Mouse (Mus musculus) bone marrow, adult 2 months (tissue): ENCODE results near the gene Acat1. TPM values are rescaled to one million over a fixed set of nuclear protein-coding genes. Genes with fewer than 3 reads are reported as not detected.

Source experiments
- H3K27ac ChIP-seq: fragments of 200-500 bp; 2 replicates; pipeline ENCODE4 v1.5.1; 2012; ENCODE audit warnings: low read depth, mild to moderate bottlenecking, control low read depth, inconsistent platforms, low read length; ENCODE audit not compliant: control insufficient read depth, poor library complexity, insufficient read depth
- H3K4me1 ChIP-seq: fragments of 200-500 bp; 2 replicates; pipeline ENCODE4 v1.6.1; 2011; ENCODE audit warnings: low read length; ENCODE audit not compliant: control insufficient read depth, insufficient read depth
- H3K4me3 ChIP-seq: fragments of 200-500 bp; replicated peaks from 2 replicates; pipeline ENCODE3; 2011; ENCODE audit warnings: mild to moderate bottlenecking, low read depth, low read length, control low read depth; ENCODE audit not compliant: control insufficient read depth
- CTCF ChIP-seq: fragments of 200-500 bp; IDR thresholded peaks from 2 replicates; pipeline ENCODE4 v1.5.1; 2011; ENCODE audit warnings: low read length, control low read depth; ENCODE audit not compliant: control insufficient read depth, insufficient read depth
- POLR2A ChIP-seq: fragments of 200-500 bp; IDR thresholded peaks from 2 replicates; pipeline ENCODE4 v1.6.1; 2011; ENCODE audit warnings: low read depth, mild to moderate bottlenecking, control low read depth, low read length, borderline replicate concordance; ENCODE audit not compliant: control insufficient read depth
- WGBS: fragments of 180-500 bp; shearing (Covaris S2); methylation state at CpG from one replicate; pipeline ENCODE4 v1.1.7; 2018; 5-methylcytosine and 5-hydroxymethylcytosine counted together
- polyA plus RNA-seq: library from polyadenylated mRNA; stranded (reverse); fragments of >200 nt; gene quantifications from 2 replicates; pipeline ENCODE4 v1.2.4, GENCODE M21; 2011; ENCODE audit warnings: low replicate concordance; ENCODE audit not compliant: missing spikeins, insufficient read depth, insufficient read length

Acat1 gene
- polyA plus RNA-seq, 1 experiment = 22.7 TPM

DNA sequence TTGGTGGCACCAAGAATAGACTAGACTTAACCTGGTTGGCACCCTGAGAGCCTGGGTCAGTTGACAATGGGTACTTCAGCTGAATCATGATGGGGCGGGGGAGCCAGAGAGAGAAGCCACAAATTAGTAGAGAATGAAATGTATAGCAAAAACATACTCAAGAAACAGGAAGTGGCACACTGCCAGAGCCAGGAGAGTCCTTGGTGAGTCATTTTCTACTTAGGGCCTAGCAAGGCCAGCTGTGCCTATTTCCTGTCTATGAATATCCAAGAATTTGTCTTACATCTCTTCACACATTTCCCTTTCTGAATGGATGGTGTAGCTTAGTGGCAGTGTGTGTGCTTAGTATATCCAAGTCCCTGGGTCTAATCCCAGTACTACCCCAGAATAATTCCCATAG lies 6.8 kb downstream of the Acat1 start:
- TF ChIP-seq CTCF = no peak
- 18% methylated on average over 1 of the region's 1 CpGs for WGBS
- Histone ChIP-seq H3K4me1 (no peaks in the 10 kb centered on the region), H3K4me3 (no peak overlapping the region), H3K27ac (no peak overlapping the region)

DNA sequence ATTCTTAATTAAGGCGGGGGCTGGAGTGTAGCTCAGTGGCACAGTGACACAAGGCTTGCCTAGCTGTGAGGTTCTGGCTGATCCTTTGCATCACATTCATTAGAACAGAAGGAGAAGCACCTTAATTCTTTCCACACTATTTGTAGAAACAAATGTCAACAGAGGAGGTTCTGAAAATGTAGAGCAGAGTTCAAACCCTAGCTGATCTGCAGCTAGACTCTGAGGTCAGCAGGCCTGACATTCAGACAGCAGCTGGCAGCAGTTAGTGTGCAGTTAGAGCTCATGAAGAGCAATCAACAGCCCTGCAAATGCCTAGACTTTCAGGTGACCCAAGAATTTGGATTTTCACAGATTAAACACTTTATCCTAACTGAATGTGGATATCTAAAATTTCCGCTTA lies 8.6 kb downstream of the Acat1 start:
- 90% methylated on average over 2 of the region's 2 CpGs for WGBS
- TF ChIP-seq POLR2A = no peak
- TF ChIP-seq CTCF = no peak
- Histone ChIP-seq H3K4me3 (no peak overlapping the region), H3K27ac (no peak overlapping the region), H3K4me1 (no peaks in the 10 kb centered on the region)

DNA sequence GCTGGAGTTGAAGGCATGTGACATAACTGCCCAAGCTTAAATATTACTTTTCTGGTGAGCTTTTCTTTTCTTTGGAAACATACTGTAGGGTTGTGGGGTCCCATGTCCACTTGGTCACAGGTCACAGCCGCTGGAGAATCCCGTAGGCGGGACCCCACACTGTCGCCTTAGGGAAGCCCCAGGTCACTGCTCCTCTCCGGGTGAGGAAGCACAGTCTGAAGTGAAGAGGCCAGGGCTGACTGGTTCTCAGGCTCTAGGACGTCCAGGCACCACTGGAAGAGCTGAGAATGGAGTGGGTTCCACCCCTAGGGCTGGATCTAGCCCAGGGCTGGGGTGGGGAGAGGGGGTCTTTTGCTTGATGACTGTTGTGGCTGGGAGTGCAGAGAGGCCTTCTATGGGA lies 11.6 kb downstream of the Acat1 start:
- Histone ChIP-seq H3K27ac (no peak overlapping the region), H3K4me1 (no peaks in the 10 kb centered on the region), H3K4me3 (no peak overlapping the region)
- TF ChIP-seq CTCF (no peak), POLR2A (no peak)
- 90% methylated on average over 6 of the region's 6 CpGs for WGBS

DNA sequence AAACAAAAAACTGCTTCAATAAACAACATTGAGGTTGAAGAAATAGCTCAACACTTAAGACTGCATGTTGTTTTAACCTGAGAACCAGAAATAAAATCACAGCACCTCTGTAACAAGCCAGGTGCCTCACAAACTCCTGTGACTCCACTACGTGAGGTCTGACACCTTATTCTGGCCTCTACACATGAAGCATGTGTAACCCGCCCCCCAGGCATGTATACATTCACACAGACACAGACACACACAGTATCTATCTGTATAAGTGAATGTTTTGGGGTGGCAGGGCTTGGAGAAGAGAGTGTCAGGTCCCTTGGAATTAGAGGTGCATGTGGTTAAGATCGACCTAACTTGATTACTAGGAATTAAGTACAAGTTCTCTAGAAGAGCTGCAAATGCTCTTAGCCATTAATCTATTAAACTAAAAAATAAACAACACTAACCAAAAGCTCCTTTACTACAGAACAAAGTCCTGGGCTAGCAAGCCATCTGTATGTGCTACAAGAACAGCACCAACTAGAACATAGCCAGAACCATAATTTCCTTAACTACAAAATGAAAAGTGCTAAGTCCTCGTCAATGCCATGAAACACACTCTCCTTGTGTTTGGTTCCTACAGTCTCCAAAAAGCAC lies 13.1 kb downstream of the Acat1 start:
- TF ChIP-seq POLR2A = no peak
- no peak for TF ChIP-seq CTCF
- no peak overlapping the region for H3K4me3 ChIP-seq
- H3K4me1 ChIP-seq = no peaks in the 10 kb centered on the region
- 85% methylated on average over 4 of the region's 4 CpGs for whole genome bisulfite sequencing
- H3K27ac ChIP-seq = no peak overlapping the region

DNA sequence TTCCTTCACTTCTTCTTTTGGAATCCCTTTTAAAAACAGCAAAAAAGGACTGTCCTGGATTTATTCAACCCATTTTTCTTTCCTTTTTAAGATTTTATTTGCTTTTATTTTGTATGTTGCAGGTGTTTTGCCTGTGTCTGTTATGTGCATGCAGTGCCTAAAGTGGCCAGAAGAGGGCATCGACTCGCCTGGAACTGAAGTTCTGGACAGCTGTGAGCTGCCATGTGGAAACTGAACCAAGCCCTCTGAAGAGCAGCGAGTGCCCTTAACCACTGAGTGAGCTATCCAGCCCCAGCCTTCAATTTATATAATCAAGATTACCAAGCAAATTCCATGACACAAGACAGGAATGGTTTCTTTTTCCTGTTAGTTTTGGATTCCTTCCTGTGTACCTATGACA lies 15.4 kb downstream of the Acat1 start:
- no peak overlapping the region for H3K4me3 ChIP-seq
- TF ChIP-seq POLR2A = no peak
- TF ChIP-seq CTCF = peak; percentile 86
- H3K4me1 ChIP-seq = no peaks in the 10 kb centered on the region
- 6% methylated on average over 3 of the region's 3 CpGs for WGBS
- no peak overlapping the region for H3K27ac ChIP-seq

DNA sequence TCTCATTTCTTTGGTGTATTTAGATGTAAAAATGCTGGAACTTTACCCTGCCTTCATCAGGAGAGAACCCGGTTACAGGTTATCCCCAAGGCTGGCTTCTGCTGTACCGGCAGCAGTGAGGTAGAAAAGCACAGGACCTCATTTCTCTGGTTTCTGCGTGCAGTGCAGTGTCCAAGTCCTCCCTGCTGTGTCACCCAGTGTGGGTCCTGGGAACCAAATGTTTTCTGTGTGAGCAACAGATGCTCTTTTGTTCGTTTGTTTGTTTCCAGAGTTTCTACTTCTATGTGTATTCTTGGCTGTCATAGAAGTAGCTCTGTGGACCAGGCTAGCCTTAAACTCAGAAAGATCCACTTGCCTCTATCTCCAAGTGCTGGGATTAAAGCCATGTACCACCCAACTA lies 28.3 kb downstream of the Acat1 start:
- 89% methylated on average over 4 of the region's 4 CpGs for WGBS
- no peak overlapping the region for H3K27ac ChIP-seq
- TF ChIP-seq CTCF = no peak
- TF ChIP-seq POLR2A = no peak
- H3K4me1 ChIP-seq = no peaks in the 10 kb centered on the region
- H3K4me3 ChIP-seq = no peak overlapping the region

DNA sequence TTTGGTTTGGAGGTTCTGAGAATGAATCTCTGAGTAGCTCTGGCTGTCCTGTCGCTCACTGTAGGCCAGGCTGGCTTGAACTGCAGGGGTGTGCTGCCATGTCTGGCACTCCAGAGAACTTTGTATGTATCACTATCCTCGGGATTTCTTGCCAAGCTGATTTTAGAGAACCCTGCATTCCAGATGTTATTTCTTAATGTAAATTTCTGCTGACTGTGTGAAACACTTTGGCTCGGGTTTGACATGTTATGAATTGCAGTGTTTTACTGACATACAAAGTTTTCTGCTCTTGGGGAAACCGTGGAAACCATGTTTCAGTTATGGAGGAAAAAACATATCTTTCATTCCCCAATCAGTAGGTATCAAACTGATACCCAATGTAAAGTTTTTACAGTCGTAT lies 34.5 kb downstream of the Acat1 start:
- no peak for TF ChIP-seq POLR2A
- TF ChIP-seq CTCF = no peak
- 89% methylated on average over 5 of the region's 5 CpGs for WGBS
- Histone ChIP-seq H3K4me1 (no peaks in the 10 kb centered on the region), H3K27ac (no peak overlapping the region), H3K4me3 (no peak overlapping the region)

DNA sequence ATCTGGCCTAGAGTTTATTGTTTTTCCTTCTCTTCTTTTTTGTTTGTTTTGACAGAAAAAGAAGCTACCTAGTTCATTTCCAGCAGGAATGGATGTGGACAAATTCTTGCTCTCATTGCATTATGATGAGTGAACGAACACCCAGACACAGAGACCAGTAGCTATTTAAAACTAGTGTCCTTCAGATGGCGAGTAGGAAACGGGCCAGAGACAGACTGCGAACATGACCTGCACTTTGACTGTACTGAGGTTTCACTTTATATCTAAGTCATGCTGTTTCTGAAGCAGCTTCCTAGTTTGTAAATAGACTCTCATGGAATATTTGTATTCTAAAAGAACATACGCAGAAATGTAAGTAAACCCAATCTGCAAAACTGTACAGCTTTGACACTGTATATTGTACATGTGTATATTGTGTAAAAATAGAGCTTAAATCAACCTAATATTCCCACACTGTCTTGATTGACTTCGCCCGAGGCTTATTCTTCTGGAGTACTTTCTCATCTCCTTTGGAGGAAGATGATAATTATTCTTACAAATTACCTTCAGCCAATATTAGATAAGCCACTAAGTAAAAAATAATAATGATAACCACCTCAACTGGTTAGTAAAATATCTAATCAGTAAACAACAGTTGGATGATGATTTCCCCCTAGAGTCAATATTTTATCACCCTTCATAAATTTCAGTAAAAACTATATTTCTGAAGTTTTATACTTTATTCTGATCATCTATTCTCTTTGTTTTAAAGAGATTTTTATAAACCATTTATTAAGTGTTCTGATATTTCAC lies 37.5 kb downstream of the Acat1 start:
- WGBS = 78% methylated on average over 7 of the region's 7 CpGs
- Histone ChIP-seq H3K4me3 (no peak overlapping the region), H3K27ac (no peak overlapping the region), H3K4me1 (no peaks in the 10 kb centered on the region)
- TF ChIP-seq CTCF (no peak), POLR2A (no peak)

DNA sequence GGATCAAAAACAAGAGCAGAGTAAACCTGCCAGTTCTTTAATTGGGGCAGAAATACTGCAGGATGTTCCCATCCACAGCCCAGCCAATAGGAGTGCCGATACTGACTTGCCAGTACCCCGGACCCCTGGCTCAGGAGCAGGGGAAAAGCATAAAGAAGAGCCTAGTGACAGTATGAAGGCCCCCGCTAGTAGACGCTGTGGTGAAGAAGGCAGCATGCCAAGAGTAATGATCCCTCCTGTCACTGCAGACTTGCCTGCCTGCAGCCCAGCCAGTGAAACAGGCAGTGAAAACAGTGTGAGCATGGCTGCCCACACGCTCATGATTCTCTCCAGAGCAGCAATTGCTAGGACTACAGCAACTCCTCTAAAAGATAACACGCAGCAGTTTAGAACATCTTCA lies 39.5 kb downstream of the Acat1 start:
- no peak for TF ChIP-seq CTCF
- TF ChIP-seq POLR2A = no peak
- WGBS = 92% methylated on average over 6 of the region's 6 CpGs

More for the DNA sequence above, 39.5 kb downstream of the Acat1 start:
- H3K4me1 ChIP-seq = no peaks in the 10 kb centered on the region
- H3K4me3 ChIP-seq = no peak overlapping the region
- no peak overlapping the region for H3K27ac ChIP-seq
